Mouse (Mus musculus) ES-E14 (cell line): ENCODE results near the gene Gm10309.

Experiments
- CHD2 ChIP-seq: IDR thresholded peaks from 2 replicates; pipeline ENCODE4 v1.6.1; 2014; ENCODE audit warnings: mild to moderate bottlenecking, low read depth, low read length, inconsistent platforms
- MAFK ChIP-seq: IDR thresholded peaks from 2 replicates; pipeline ENCODE4 v1.6.1; 2014; ENCODE audit warnings: mild to moderate bottlenecking, low read depth, low read length, inconsistent platforms; ENCODE audit not compliant: insufficient read depth
- ZC3H11A ChIP-seq: IDR thresholded peaks from 2 replicates; pipeline ENCODE4 v1.6.1; 2012; ENCODE audit warnings: low read depth, mild to moderate bottlenecking, inconsistent platforms, low read length, borderline replicate concordance
- ZNF384 ChIP-seq: IDR thresholded peaks from 2 replicates; pipeline ENCODE4 v1.6.1; 2012; ENCODE audit warnings: low read depth, low read length, inconsistent platforms

DNA sequence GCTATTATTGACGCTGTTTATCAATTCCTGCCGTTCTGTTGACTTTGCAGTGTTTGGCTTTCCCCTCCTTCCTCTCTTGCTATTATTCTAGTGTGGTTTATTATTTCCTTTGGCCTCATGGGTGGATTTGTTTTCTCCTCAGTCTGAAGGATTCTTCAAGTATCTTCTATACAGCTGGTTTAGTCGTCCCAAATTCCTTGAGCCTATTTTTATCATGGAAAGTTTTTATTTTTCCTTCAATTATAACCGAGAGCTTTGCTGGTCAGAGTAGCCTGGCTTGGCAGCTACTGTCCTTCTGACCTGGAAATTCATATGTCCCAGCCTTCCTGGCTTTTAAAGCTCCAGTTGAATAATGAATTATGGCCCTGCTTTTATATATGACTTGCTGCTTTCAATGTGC lies 24.4 kb upstream of the Gm10309 start:
- TF ChIP-seq CHD2 = no peak
- TF ChIP-seq ZC3H11A = no peak
- TF ChIP-seq ZNF384 = no peak
- TF ChIP-seq MAFK = no peak
